Mouse (Mus musculus) embryonic facial prominence, embryonic 11.5 days (tissue): ENCODE measurements around the gene Pbx4. TPM values are rescaled to one million over a fixed set of nuclear protein-coding genes. Genes with fewer than 3 reads are reported as not detected.
A peak's percentile ranks its signal among the peaks of the same experiment; 100 is the strongest.

Source experiments
- ATAC-seq: fragments of 200-750 bp; cut with Nextera tagmentation; replicated peaks from 2 replicates; pipeline ENCODE4 v1.8.0; 2017; ENCODE audit warnings: low read depth; ENCODE audit not compliant: insufficient number of reproducible peaks, low FRiP score, low TSS enrichment
- DNase-seq: peaks from one replicate; pipeline ENCODE4 v3.0.0-alpha.2; 2015; ENCODE audit warnings: low spot score
- H3K27ac ChIP-seq: fragments of 300-500 bp; sonication (generic); replicated peaks from 2 replicates; pipeline ENCODE4 v1.5.1; 2014; ENCODE audit warnings: mild to moderate bottlenecking, low read depth, low read length, control low read depth
- H3K27me3 ChIP-seq: fragments of 300-500 bp; sonication (generic); 2 replicates; pipeline ENCODE4 v1.6.1; 2014; ENCODE audit warnings: mild to moderate bottlenecking, low read length, moderate library complexity, mixed read lengths; ENCODE audit not compliant: control insufficient read depth, insufficient read depth
- H3K36me3 ChIP-seq: fragments of 300-500 bp; sonication (generic); replicated peaks from 2 replicates; pipeline ENCODE4 v1.6.1; 2014; ENCODE audit warnings: low read depth, mild to moderate bottlenecking, low read length, moderate library complexity, mixed read lengths; ENCODE audit not compliant: control insufficient read depth, insufficient read depth
- H3K4me1 ChIP-seq: fragments of 300-500 bp; sonication (generic); 2 replicates; pipeline ENCODE4 v1.6.1; 2014; ENCODE audit warnings: low read length, mixed read lengths; ENCODE audit not compliant: control insufficient read depth, insufficient read depth
- H3K4me2 ChIP-seq: fragments of 300-500 bp; sonication (generic); 2 replicates; pipeline ENCODE4 v1.6.1; 2014; ENCODE audit warnings: low read depth, mild to moderate bottlenecking, control low read depth, low read length, moderate library complexity
- H3K4me3 ChIP-seq: fragments of 300-500 bp; sonication (generic); 2 replicates; pipeline ENCODE4 v1.5.1; 2014; ENCODE audit warnings: low read depth, low read length, control low read depth
- H3K9ac ChIP-seq: fragments of 300-500 bp; sonication (generic); replicated peaks from 2 replicates; pipeline ENCODE4 v1.6.1; 2014; ENCODE audit warnings: mild to moderate bottlenecking, control low read depth, low read length
- H3K9me3 ChIP-seq: fragments of 300-500 bp; sonication (generic); replicated peaks from 2 replicates; pipeline ENCODE4 v1.6.1; 2016; ENCODE audit warnings: mild to moderate bottlenecking, low read length, inconsistent platforms, mixed read lengths; ENCODE audit not compliant: control insufficient read depth
- WGBS: fragments of 180-500 bp; shearing (Covaris S2); extraction: QIAGEN DNeasy Blood & Tissue Kit; methylation state at CpG from one replicate; pipeline ENCODE4 v1.1.7; 2014; 5-methylcytosine and 5-hydroxymethylcytosine counted together
- polyA plus RNA-seq: library from polyadenylated mRNA; unstranded; fragments of >200 nt; fragmentation: Nextera tagmentation; extraction: Ambion mirVana; gene quantifications from 2 replicates; pipeline ENCODE4 v1.2.1, GENCODE M21; 2014

Gene Pbx4
- polyA plus RNA-seq, 1 experiment from 2014 or later = 13.8 TPM

GRCm38 (mm10) chr8:69919876-69920662 is 87.8 kb downstream of the Pbx4 start:
- H3K27me3 ChIP-seq = no peaks in the 10 kb centered on the region
- H3K4me2 ChIP-seq = no peak overlapping the region
- peak; percentile 88 for DNase-seq
- no peak overlapping the region; the same call in 1 of the 2 replicates for H3K9ac ChIP-seq
- H3K36me3 ChIP-seq = peaks cover 2% of the 10 kb centered on the region; the same call in 1 of the 2 replicates
- H3K27ac ChIP-seq = peak overlapping the region; percentile 29
- peaks cover 6% of the 10 kb centered on the region; the same call in 1 of the 2 replicates for H3K4me1 ChIP-seq
- 39% methylated on average over 11 of the region's 11 CpGs for WGBS
- ATAC-seq = 0 out of 2 replicates have a peak, but pooled peaks have one; percentile 54
- H3K4me3 ChIP-seq = no peak overlapping the region
- H3K9me3 ChIP-seq = no peaks in the 10 kb centered on the region

- Histone ChIP-seq H3K9ac (no peak overlapping the region; the same call in 1 of the 2 replicates), H3K4me2 (no peak overlapping the region), H3K27me3 (no peaks in the 10 kb centered on the region), H3K4me1 (peaks cover 6% of the 10 kb centered on the region; the same call in 1 of the 2 replicates), H3K36me3 (no peaks in the 10 kb centered on the region; the same call in 1 of the 2 replicates), H3K4me3 (no peak overlapping the region), H3K9me3 (no peaks in the 10 kb centered on the region), H3K27ac (peak overlapping the region; percentile 29)
- ATAC-seq (no peak), DNase-seq (no peak)
- 91% methylated on average over 2 of the region's 2 CpGs for WGBS
These were observed 88.8 kb downstream of the Pbx4 start for GRCm38 (mm10) chr8:69921141-69921540.

Other genes starting within 250 kb of the Pbx4 start
- gene Zfp868, start 206.9 kb upstream of the Pbx4 start, polyA plus RNA-seq = 35.0 and 36.9 TPM in 2 replicates
- gene Zfp964, start 178.0 kb upstream of the Pbx4 start, polyA plus RNA-seq = 2.0 and 2.2 TPM in 2 replicates
- gene Zfp869, start 121.8 kb upstream of the Pbx4 start, polyA plus RNA-seq = 35.5 and 38.7 TPM in 2 replicates
- 7.6 and 7.8 TPM in 2 replicates for gene Zfp963, start 82.5 kb upstream of the Pbx4 start, polyA plus RNA-seq
- gene Gm20422, start 57.6 kb upstream of the Pbx4 start, polyA plus RNA-seq = not detected in 2 replicates
- 35.0 and 35.9 TPM in 2 replicates for gene Atp13a1, start 41.3 kb upstream of the Pbx4 start, polyA plus RNA-seq
- 36.7 and 38.9 TPM in 2 replicates for gene Zfp866, start 41.3 kb upstream of the Pbx4 start, polyA plus RNA-seq
- 4.4 and 4.6 TPM in 2 replicates for gene Gmip, start 23.8 kb upstream of the Pbx4 start, polyA plus RNA-seq
- gene Lpar2, start 10.1 kb upstream of the Pbx4 start, polyA plus RNA-seq = 1.8 and 2.1 TPM in 2 replicates
- 0.32 and 0.66 TPM in 2 replicates for gene Cilp2, start 55.2 kb downstream of the Pbx4 start, polyA plus RNA-seq
- gene Tssk6, start 69.7 kb downstream of the Pbx4 start, polyA plus RNA-seq = 3.2 and 3.7 TPM in 2 replicates
- 158 and 165 TPM in 2 replicates for gene Ndufa13, start 70.1 kb downstream of the Pbx4 start, polyA plus RNA-seq
- 3.6 TPM in 2 replicates for gene Yjefn3, start 70.2 kb downstream of the Pbx4 start, polyA plus RNA-seq
- 64.4 and 78.8 TPM in 2 replicates for gene Gatad2a, start 163.9 kb downstream of the Pbx4 start, polyA plus RNA-seq
- 44.8 and 47.8 TPM in 2 replicates for gene Mau2, start 210.2 kb downstream of the Pbx4 start, polyA plus RNA-seq
- gene Sugp1, start 210.3 kb downstream of the Pbx4 start, polyA plus RNA-seq = 29.1 and 32.1 TPM in 2 replicates
- 0.34 and 0.72 TPM in 2 replicates for gene Tm6sf2, start 240.4 kb downstream of the Pbx4 start, polyA plus RNA-seq